Comparison of ENCODE assay signal across 8 mouse cellular contexts in the genomic region with DNA sequence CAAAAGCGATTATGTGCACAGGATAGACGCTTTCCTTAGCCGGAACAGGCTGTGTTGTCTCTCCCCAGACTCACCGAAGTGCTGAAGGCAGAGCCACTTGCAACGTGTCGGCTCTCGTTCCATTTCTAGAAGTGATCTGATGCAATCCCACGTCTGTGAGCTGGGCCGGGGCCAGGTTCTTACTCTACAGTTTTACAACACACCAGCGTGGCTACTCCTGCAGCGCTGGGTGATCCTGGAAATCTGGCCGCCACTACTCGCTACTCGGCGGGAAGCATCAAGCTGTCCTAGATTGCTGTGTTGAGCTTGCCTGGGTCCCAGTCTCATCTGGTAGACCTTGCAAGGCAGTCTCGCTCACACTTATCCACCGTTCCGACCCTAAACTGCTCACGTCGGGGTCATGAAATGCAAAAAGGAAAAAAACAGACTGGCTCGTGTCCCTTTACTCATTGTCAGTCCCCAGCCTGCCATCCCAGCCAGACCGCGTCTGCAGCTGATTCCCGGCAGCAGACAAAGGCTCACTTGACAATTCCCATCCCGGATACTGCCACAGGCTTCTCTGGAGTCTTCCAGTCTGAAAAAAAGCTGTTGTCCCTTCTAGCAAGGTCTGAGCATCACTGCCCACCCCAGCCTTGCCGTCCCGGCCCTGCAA. TPM values are rescaled to one million over a fixed set of nuclear protein-coding genes. Genes with fewer than 3 reads are reported as not detected.
DNase-seq lines count a peak whose midpoint lies in the region; ATAC-seq and TF ChIP-seq lines count a peak whose summit lies in the region.

No protein-coding gene starts in this region.

- H3K36me3 ChIP-seq in MEL (ENCODE audit: control insufficient read depth in 1 of 2, insufficient read depth in 2 of 2, low read length in 2 of 2), result peaks cover 0 to 9% of the 10 kb centered on the region in 2 experiments; a peak in 2 of 4 replicates
- no peaks in the 10 kb centered on the region for H3K36me3 ChIP-seq in forebrain, embryonic 16.5 days (ENCODE audit: control insufficient read depth, insufficient read depth)
- H3K36me3 ChIP-seq in neural tube, embryonic 15.5 days, result no peaks in the 10 kb centered on the region

- ATAC-seq in cerebellum, adult (ENCODE audit: insufficient number of reproducible peaks, low FRiP score, low TSS enrichment), result peak; percentile 64
- peak; percentile 71 for ATAC-seq in forebrain, embryonic 16.5 days
- ATAC-seq in neural tube, embryonic 15.5 days (ENCODE audit: low FRiP score), result peak; percentile 78

- H3K9ac ChIP-seq in MEL (ENCODE audit: control insufficient read depth, low read depth, low read length, poor library complexity, severe bottlenecking), result peak overlapping the region; percentile 69
- H3K9ac ChIP-seq in forebrain, embryonic 16.5 days (replicated peaks; ENCODE audit: low read depth, low read length), result peak overlapping the region; percentile 76
- H3K9ac ChIP-seq in neural tube, embryonic 15.5 days (replicated peaks), result peak overlapping the region; percentile 62

- H3K9me3 ChIP-seq in MEL (replicated peaks; ENCODE audit: insufficient read depth, low read length), result no peaks in the 10 kb centered on the region
- no peaks in the 10 kb centered on the region for H3K9me3 ChIP-seq in forebrain, embryonic 16.5 days (ENCODE audit: control insufficient read depth, low read length)
- no peaks in the 10 kb centered on the region for H3K9me3 ChIP-seq in neural tube, embryonic 15.5 days (replicated peaks)

- intact Hi-C loops in heart, postnatal 10 days (cut with DNase I), result no loop called here

- TF ChIP-seq RAD21 in MEL (IDR thresholded peaks at IDR 0.05; ENCODE audit: low read depth, low read length), result no peak

- H3K4me3 ChIP-seq in MEL (ENCODE audit: control insufficient read depth in 1 of 2, insufficient read depth in 1 of 2, low read depth in 2 of 2, low read length in 2 of 2), result peak overlapping the region; percentile 71 to 90
- peak overlapping the region; percentile 55 for H3K4me3 ChIP-seq in forebrain, embryonic 16.5 days (replicated peaks; ENCODE audit: low read length)
- H3K4me3 ChIP-seq in layer of hippocampus, adult 2 months, result peak overlapping the region; percentile 61
- H3K4me3 ChIP-seq in neural tube, embryonic 15.5 days (replicated peaks), result peak overlapping the region; percentile 60

- peak; percentile 75 for DNase-seq in MEL (ENCODE audit: low read depth, low spot score)
- peak; percentile 61 to 66 for DNase-seq in heart, postnatal 10 days
- DNase-seq in layer of hippocampus, adult 2 months (ENCODE audit: low spot score in 2 of 2), result peak; percentile 26 to 30
- DNase-seq in lung, adult 18-20 months, result peak; percentile 82 to 87
- DNase-seq in spleen, adult 12 weeks (ENCODE audit: low spot score), result no peak

- peak in 1 of 2 experiments; percentile 32; a peak in 1 of 4 replicates for TF ChIP-seq POLR2A in MEL (IDR thresholded peaks at IDR 0.05; ENCODE audit: control insufficient read depth in 1 of 2, insufficient read depth in 1 of 2, low read depth in 1 of 2, low read length in 2 of 2, poor library complexity in 1 of 2)

- TF ChIP-seq CTCF in MEL (IDR thresholded peaks at IDR 0.05 in 2 of 3, conservative IDR thresholded peaks at IDR 0.05 in 1 of 3; ENCODE audit: control insufficient read depth in 1 of 3, insufficient read depth in 1 of 3, low read depth in 2 of 3, low read length in 3 of 3, poor library complexity in 1 of 3, severe bottlenecking in 1 of 3), result no peak
- TF ChIP-seq CTCF in layer of hippocampus, adult 2 months (conservative IDR thresholded peaks at IDR 0.05), result no peak

- TF ChIP-seq EP300 in MEL (IDR thresholded peaks at IDR 0.05; ENCODE audit: low read depth in 1 of 2, low read length in 2 of 2), result no peak

- 2% methylated on average over 27 of the region's 27 CpGs for WGBS in forebrain, embryonic 16.5 days
- WGBS in neural tube, embryonic 15.5 days, result 2% methylated on average over 27 of the region's 27 CpGs

- no peaks in the 10 kb centered on the region for H3K27me3 ChIP-seq in MEL (ENCODE audit: control insufficient read depth in 1 of 2, insufficient read depth in 2 of 2, low read length in 2 of 2)
- no peaks in the 10 kb centered on the region for H3K27me3 ChIP-seq in forebrain, embryonic 16.5 days (replicated peaks; ENCODE audit: control insufficient read depth, insufficient read depth, low read length)
- H3K27me3 ChIP-seq in neural tube, embryonic 15.5 days (replicated peaks), result no peaks in the 10 kb centered on the region

- peaks cover 2 to 14% of the 10 kb centered on the region in 2 experiments; a peak in 3 of 4 replicates for H3K4me1 ChIP-seq in MEL (ENCODE audit: control insufficient read depth in 1 of 2, insufficient read depth in 2 of 2, low read length in 2 of 2)
- peaks cover 6% of the 10 kb centered on the region for H3K4me1 ChIP-seq in forebrain, embryonic 16.5 days (replicated peaks; ENCODE audit: control insufficient read depth, insufficient read depth, low read length)
- peaks cover 22% of the 10 kb centered on the region for H3K4me1 ChIP-seq in neural tube, embryonic 15.5 days

- peak overlapping the region; percentile 57 for H3K4me2 ChIP-seq in forebrain, embryonic 16.5 days (ENCODE audit: low read length)
- peak overlapping the region; percentile 72 for H3K4me2 ChIP-seq in neural tube, embryonic 15.5 days

- peak overlapping the region; percentile 6; the same call in 1 of the 2 replicates for H3K27ac ChIP-seq in MEL (ENCODE audit: control insufficient read depth, low read depth, low read length)
- peak overlapping the region; percentile 54 for H3K27ac ChIP-seq in forebrain, embryonic 16.5 days (ENCODE audit: low read length)
- 0 out of 2 replicates have a peak overlapping the region, but pooled peaks have one; percentile 19 for H3K27ac ChIP-seq in layer of hippocampus, adult 2 months
- peak overlapping the region; percentile 85 for H3K27ac ChIP-seq in neural tube, embryonic 15.5 days (replicated peaks)

- no peaks in the 10 kb centered on the region for H3K79me2 ChIP-seq in MEL (ENCODE audit: control insufficient read depth, insufficient read depth, low read length, poor library complexity)

TF ChIP-seq in MEL, 35 proteins besides CTCF, POLR2A, EP300 and RAD21:
- no peak for TF ChIP-seq USF1 (IDR thresholded peaks at IDR 0.05; ENCODE audit: low read depth, low read length)
- peak; percentile 54; the same call in 1 of the 2 replicates for TF ChIP-seq MYC (IDR thresholded peaks at IDR 0.05; ENCODE audit: low read depth, low read length)
- TF ChIP-seq MAX (IDR thresholded peaks at IDR 0.05; ENCODE audit: low read length), result peak; percentile 54; the same call in 1 of the 2 replicates
- peak; percentile 4; the same call in 1 of the 2 replicates for TF ChIP-seq SIN3A (IDR thresholded peaks at IDR 0.05; ENCODE audit: low read length)
- TF ChIP-seq MYB (IDR thresholded peaks at IDR 0.05; ENCODE audit: low read depth, low read length), result no peak
- peak; percentile 35; the same call in 1 of the 2 replicates for TF ChIP-seq MXI1 (IDR thresholded peaks at IDR 0.05; ENCODE audit: low read depth, low read length)
- TF ChIP-seq MAZ (IDR thresholded peaks at IDR 0.05; ENCODE audit: low read depth, low read length), result no peak
- 0 out of 2 replicates have a peak, but pooled peaks have one; percentile 22 for TF ChIP-seq KAT2A (conservative IDR thresholded peaks at IDR 0.05; ENCODE audit: low read depth, low read length)

RNA-seq across cellular contexts. Expression of gene Aldh1l2, which starts 0.6 kb away (rescaled TPM):
- 1.0 and 4.8 TPM in 2 replicates for total RNA-seq in MEL (2012; rRNA removed)
- 10 to 100 TPM in 1 of 2 experiments, 1 to 10 TPM in 1; 6.7 to 24.0 TPM for polyA plus RNA-seq in MEL (2012; ENCODE audit: insufficient read depth in 1 of 2, insufficient read length in 2 of 2, low read depth in 1 of 2, low replicate concordance in 2 of 2, missing spikeins in 1 of 2)
- polyA plus RNA-seq in forebrain, embryonic 16.5 days (2015; fragmentation: Nextera tagmentation; extraction: Ambion mirVana), result 23.7 and 23.9 TPM in 2 replicates
- total RNA-seq in heart, postnatal 10 days (2021), result 10 to 100 TPM; 30.6 to 31.3 TPM
- total RNA-seq in layer of hippocampus, adult 2 months (2021), result 1 to 10 TPM; 2.0 to 2.2 TPM
- polyA plus RNA-seq in neural tube, embryonic 15.5 days (2015; fragmentation: Nextera tagmentation; extraction: Ambion mirVana), result 13.0 and 15.4 TPM in 2 replicates

RNA-seq across cellular contexts. Expression of gene Washc4, which starts 10.2 kb away (rescaled TPM):
- total RNA-seq in MEL (2012; rRNA removed), result 16.2 and 18.5 TPM in 2 replicates
- 10 to 100 TPM in 1 of 2 experiments, not detected in 1; 13.6 TPM for polyA plus RNA-seq in MEL (2012; ENCODE audit: insufficient read depth in 1 of 2, insufficient read length in 2 of 2, low read depth in 1 of 2, low replicate concordance in 2 of 2, missing spikeins in 1 of 2)
- polyA plus RNA-seq in forebrain, embryonic 16.5 days (2015; fragmentation: Nextera tagmentation; extraction: Ambion mirVana), result 31.8 and 32.3 TPM in 2 replicates
- total RNA-seq in heart, postnatal 10 days (2021), result 10 to 100 TPM; 14.6 to 16.8 TPM
- 10 to 100 TPM; 28.3 to 28.9 TPM for total RNA-seq in layer of hippocampus, adult 2 months (2021)
- 31.4 and 35.4 TPM in 2 replicates for polyA plus RNA-seq in neural tube, embryonic 15.5 days (2015; fragmentation: Nextera tagmentation; extraction: Ambion mirVana)

Comparison
In these comparisons a context has a peak if more than half of its experiments do, and no peak if none do; other contexts are left out.
1. H3K27ac ChIP-seq: peak in every context shown above with its lines; median percentile 85 in neural tube, embryonic 15.5 days; 54 in forebrain, embryonic 16.5 days; 19 in layer of hippocampus, adult 2 months; 6 in MEL.